Mouse (Mus musculus) MEL (cell line): ENCODE results near the gene Adamts10. TPM values are rescaled to one million over a fixed set of nuclear protein-coding genes. Genes with fewer than 3 reads are reported as not detected.
A peak's percentile ranks its signal among the peaks of the same experiment; 100 is the strongest.

Source experiments
- DNase-seq: peaks from one replicate; pipeline ENCODE4 v3.0.0; 2011; ENCODE audit warnings: low read depth, low spot score
- H3K27ac ChIP-seq: 2 replicates; pipeline ENCODE4 v1.5.1; 2012; ENCODE audit warnings: low read depth, mild to moderate bottlenecking, control low read depth, low read length, moderate library complexity; ENCODE audit not compliant: control insufficient read depth
- H3K27me3 ChIP-seq, 2 experiments: fragments of 150-350 bp in 1 of 2; sonication (generic) in 1 of 2; 2 replicates each; pipeline ENCODE4 v1.6.1; 2012; ENCODE audit warnings: low read length in 2 of 2, mild to moderate bottlenecking in 2 of 2, improper control_type of control experiment in 1 of 2, moderate library complexity in 1 of 2; ENCODE audit not compliant: insufficient read depth in 2 of 2, control insufficient read depth in 1 of 2
- H3K36me3 ChIP-seq, 2 experiments: 2 replicates each; pipeline ENCODE4 v1.6.1; 2012 to 2014; ENCODE audit warnings: low read length in 2 of 2, improper control_type of control experiment in 1 of 2, inconsistent platforms in 1 of 2, mild to moderate bottlenecking in 1 of 2; ENCODE audit not compliant: insufficient read depth in 2 of 2, control insufficient read depth in 1 of 2
- H3K4me1 ChIP-seq, 2 experiments: fragments of 150-350 bp in 1 of 2; sonication (generic) in 1 of 2; 2 replicates each; pipeline ENCODE4 v1.6.1; 2012; ENCODE audit warnings: low read length in 2 of 2, improper control_type of control experiment in 1 of 2, mild to moderate bottlenecking in 1 of 2; ENCODE audit not compliant: insufficient read depth in 2 of 2, control insufficient read depth in 1 of 2
- H3K4me3 ChIP-seq, 2 experiments: fragments of 150-350 bp in 1 of 2; sonication (generic) in 1 of 2; 2 replicates each; pipeline ENCODE4 v1.5.1; 2012; ENCODE audit warnings: low read depth in 2 of 2, low read length in 2 of 2, mild to moderate bottlenecking in 2 of 2, moderate library complexity in 2 of 2, control low read depth in 1 of 2, improper control_type of control experiment in 1 of 2; ENCODE audit not compliant: control insufficient read depth in 1 of 2, insufficient read depth in 1 of 2
- H3K79me2 ChIP-seq: 2 replicates; pipeline ENCODE4 v1.6.1; 2012; ENCODE audit warnings: mild to moderate bottlenecking, low read length, moderate library complexity; ENCODE audit not compliant: control insufficient read depth, poor library complexity, insufficient read depth
- H3K9ac ChIP-seq: 2 replicates; pipeline ENCODE4 v1.6.1; 2012; ENCODE audit warnings: low read depth, mild to moderate bottlenecking, control low read depth, low read length, moderate library complexity; ENCODE audit not compliant: control insufficient read depth, poor library complexity, severe bottlenecking
- H3K9me3 ChIP-seq: fragments of 150-350 bp; sonication (generic); replicated peaks from 2 replicates; pipeline ENCODE4 v1.6.1; 2012; ENCODE audit warnings: mild to moderate bottlenecking, low read length, improper control_type of control experiment, moderate library complexity; ENCODE audit not compliant: insufficient read depth
- CTCF ChIP-seq, 3 experiments: IDR thresholded peaks in 2 of 3; conservative IDR thresholded peaks in 1 of 3; 2 replicates each; pipeline ENCODE4 v1.5.1; 2011 to 2012; ENCODE audit warnings: low read length in 3 of 3, low read depth in 2 of 3, mild to moderate bottlenecking in 2 of 3, improper control_type of control experiment in 1 of 3, inconsistent platforms in 1 of 3, mixed read lengths in 1 of 3, moderate library complexity in 1 of 3; ENCODE audit not compliant: control insufficient read depth in 1 of 3, insufficient read depth in 1 of 3, poor library complexity in 1 of 3, severe bottlenecking in 1 of 3
- E2F4 ChIP-seq: IDR thresholded peaks from 2 replicates; pipeline ENCODE4 v1.6.1; 2011; ENCODE audit warnings: low read depth, low read length, improper control_type of control experiment, borderline replicate concordance
- EP300 ChIP-seq, 2 experiments: IDR thresholded peaks; 2 replicates each; pipeline ENCODE4 v1.6.1; 2011; ENCODE audit warnings: improper control_type of control experiment in 2 of 2, low read length in 2 of 2, low read depth in 1 of 2, mild to moderate bottlenecking in 1 of 2
- ETS1 ChIP-seq: IDR thresholded peaks from 2 replicates; pipeline ENCODE4 v1.6.1; 2012; ENCODE audit warnings: low read depth, mild to moderate bottlenecking, inconsistent platforms, low read length, improper control_type of control experiment, moderate library complexity
- GABPA ChIP-seq: IDR thresholded peaks from 2 replicates; pipeline ENCODE4 v1.6.1; 2012; ENCODE audit warnings: low read depth, mild to moderate bottlenecking, inconsistent platforms, low read length, improper control_type of control experiment, moderate library complexity
- JUND ChIP-seq: IDR thresholded peaks from 2 replicates; pipeline ENCODE4 v1.6.1; 2011; ENCODE audit warnings: low read depth, mild to moderate bottlenecking, improper control_type of control experiment, low read length
- KAT2A ChIP-seq: conservative IDR thresholded peaks from 2 replicates; pipeline ENCODE4 v1.6.1; 2012; ENCODE audit warnings: low read depth, low read length, improper control_type of control experiment, inconsistent platforms
- MAX ChIP-seq: IDR thresholded peaks from 2 replicates; pipeline ENCODE4 v1.6.1; 2011; ENCODE audit warnings: low read length, improper control_type of control experiment
- MXI1 ChIP-seq: IDR thresholded peaks from 2 replicates; pipeline ENCODE4 v1.6.1; 2011; ENCODE audit warnings: mild to moderate bottlenecking, low read depth, low read length, improper control_type of control experiment
- MYC ChIP-seq: IDR thresholded peaks from 2 replicates; pipeline ENCODE4 v1.6.1; 2011; ENCODE audit warnings: low read depth, mild to moderate bottlenecking, low read length, improper control_type of control experiment, moderate library complexity
- NELFE ChIP-seq: IDR thresholded peaks from 2 replicates; pipeline ENCODE4 v1.6.1; 2011; ENCODE audit warnings: low read depth, low read length, improper control_type of control experiment
- NRF1 ChIP-seq: IDR thresholded peaks from 2 replicates; pipeline ENCODE4 v1.6.1; 2014; ENCODE audit warnings: low read depth, mild to moderate bottlenecking, inconsistent platforms, low read length, improper control_type of control experiment, moderate library complexity; ENCODE audit not compliant: poor library complexity, insufficient read depth, severe bottlenecking
- RAD21 ChIP-seq: IDR thresholded peaks from 2 replicates; pipeline ENCODE4 v1.6.1; 2011; ENCODE audit warnings: mild to moderate bottlenecking, low read depth, low read length, improper control_type of control experiment
- RCOR1 ChIP-seq: IDR thresholded peaks from 2 replicates; pipeline ENCODE4 v1.6.1; 2012; ENCODE audit warnings: low read depth, mild to moderate bottlenecking, inconsistent platforms, low read length, improper control_type of control experiment
- SMC3 ChIP-seq: IDR thresholded peaks from 2 replicates; pipeline ENCODE4 v1.6.1; 2011; ENCODE audit warnings: low read depth, low read length, improper control_type of control experiment
- USF1 ChIP-seq: IDR thresholded peaks from 2 replicates; pipeline ENCODE4 v1.6.1; 2014; ENCODE audit warnings: low read depth, mild to moderate bottlenecking, inconsistent platforms, low read length, improper control_type of control experiment, moderate library complexity
- ZC3H11A ChIP-seq: IDR thresholded peaks from 2 replicates; pipeline ENCODE4 v1.6.1; 2012; ENCODE audit warnings: low read depth, mild to moderate bottlenecking, inconsistent platforms, low read length, improper control_type of control experiment
- ZKSCAN1 ChIP-seq: IDR thresholded peaks from 2 replicates; pipeline ENCODE4 v1.6.1; 2012; ENCODE audit warnings: low read depth, mild to moderate bottlenecking, inconsistent platforms, low read length, improper control_type of control experiment, moderate library complexity
- ZNF384 ChIP-seq: IDR thresholded peaks from 2 replicates; pipeline ENCODE4 v1.6.1; 2012; ENCODE audit warnings: low read depth, mild to moderate bottlenecking, inconsistent platforms, low read length, improper control_type of control experiment
- polyA plus RNA-seq, 2 experiments: library from polyadenylated mRNA; stranded (reverse) in 1 of 2; unstranded in 1 of 2; fragments of >175 nt in 1 of 2; fragments of >200 nt in 1 of 2; gene quantifications; 2 replicates each; pipeline versions ENCODE4 v1.2.1 to v1.2.4; 2012; ENCODE audit warnings: low replicate concordance in 2 of 2, low read depth in 1 of 2; ENCODE audit not compliant: insufficient read length in 2 of 2, insufficient read depth in 1 of 2, missing spikeins in 1 of 2
- total RNA-seq: library from RNA; depleted of rRNA; stranded (reverse); fragments of 300-350 nt; gene quantifications from 2 replicates; pipeline ENCODE4 v1.2.3, GENCODE M21; 2012

Adamts10 gene
- total and polyA plus RNA-seq, 3 experiments, result 11.3 to 21.0 TPM; not detected in 1

- TF ChIP-seq SMC3, result no peak
- no peak for TF ChIP-seq RCOR1
- TF ChIP-seq NRF1, result no peak
- no peak for TF ChIP-seq EP300 (IDR thresholded peaks at IDR 0.05; ENCODE audit: low read depth in 1 of 2, low read length in 2 of 2)
- no peak for TF ChIP-seq NELFE
- no peak for TF ChIP-seq MXI1
- TF ChIP-seq USF1, result no peak
- TF ChIP-seq E2F4, result no peak
- TF ChIP-seq MAX, result no peak
- TF ChIP-seq ZNF384, result no peak
- no peak for TF ChIP-seq MYC
- Histone ChIP-seq H3K4me3 (no peak overlapping the region), H3K36me3 (no peaks in the 10 kb centered on the region), H3K9ac (no peak overlapping the region), H3K79me2 (no peaks in the 10 kb centered on the region), H3K4me1 (no peaks in the 10 kb centered on the region), H3K9me3 (no peaks in the 10 kb centered on the region), H3K27ac (no peak overlapping the region), H3K27me3 (peaks cover 3 to 11% of the 10 kb centered on the region in 2 experiments; a peak in 3 of 4 replicates)
- no peak for DNase-seq
These were observed 32.6 kb upstream of the Adamts10 start for GRCm38 (mm10) chr17:33491371-33491770.

- TF ChIP-seq SMC3 (peak; percentile 87), RAD21 (peak; percentile 65), CTCF (IDR thresholded peaks at IDR 0.05 in 2 of 3, conservative IDR thresholded peaks at IDR 0.05 in 1 of 3; ENCODE audit: control insufficient read depth in 1 of 3, insufficient read depth in 1 of 3, low read depth in 2 of 3, low read length in 3 of 3, poor library complexity in 1 of 3, severe bottlenecking in 1 of 3) (peak; percentile 70 to 94 (median 82)), ZC3H11A (peak; percentile 48), KAT2A (no peak)
- peak; percentile 67 for DNase-seq
These were observed 30.9 kb upstream of the Adamts10 start for GRCm38 (mm10) chr17:33493065-33493464.

GRCm38 (mm10) chr17:33494586-33494985, 29.4 kb upstream of the Adamts10 start:
- H3K79me2 ChIP-seq, result no peaks in the 10 kb centered on the region
- no peaks in the 10 kb centered on the region for H3K9me3 ChIP-seq
- H3K27me3 ChIP-seq, result peaks cover 5 to 6% of the 10 kb centered on the region in 2 experiments; a peak in 3 of 4 replicates
- H3K27ac ChIP-seq, result no peak overlapping the region
- no peak overlapping the region for H3K4me3 ChIP-seq
- DNase-seq, result no peak
- TF ChIP-seq GABPA, result no peak
- no peak for TF ChIP-seq JUND
- no peak for TF ChIP-seq EP300 (IDR thresholded peaks at IDR 0.05; ENCODE audit: low read depth in 1 of 2, low read length in 2 of 2)
- no peak for TF ChIP-seq ZKSCAN1
- TF ChIP-seq ETS1, result no peak
- H3K9ac ChIP-seq, result no peak overlapping the region
- H3K4me1 ChIP-seq, result no peaks in the 10 kb centered on the region
- H3K36me3 ChIP-seq, result no peaks in the 10 kb centered on the region

More at GRCm38 (mm10) chr17:33493065-33493464, 30.9 kb upstream of the Adamts10 start:
- no peak overlapping the region for H3K9ac ChIP-seq
- H3K4me1 ChIP-seq, result no peaks in the 10 kb centered on the region
- peaks cover 5 to 11% of the 10 kb centered on the region in 2 experiments; a peak in 3 of 4 replicates for H3K27me3 ChIP-seq
- no peak overlapping the region for H3K27ac ChIP-seq
- H3K79me2 ChIP-seq, result no peaks in the 10 kb centered on the region
- no peaks in the 10 kb centered on the region for H3K9me3 ChIP-seq
- H3K4me3 ChIP-seq, result no peak overlapping the region
- no peaks in the 10 kb centered on the region for H3K36me3 ChIP-seq
